Mouse (Mus musculus) midbrain, embryonic 11.5 days (tissue): ENCODE measurements at regions not wholly inside any gene's neighbourhood (a gene's known extent, or its start where the extent isn't known, plus 50 kb on each side); places are given as distances from the start of the nearest gene placed in this dataset.
"Not testable (repeated sequence)": the region's sequence is repeated elsewhere in the genome, so short reads cannot be mapped to it uniquely, and the experiment has no call there.

Source experiments
- ATAC-seq: fragments of 200-750 bp; cut with Nextera tagmentation; 2 replicates; pipeline ENCODE4 v1.8.0; 2017; ENCODE audit warnings: moderate TSS enrichment, moderate library complexity; ENCODE audit not compliant: low FRiP score
- DNase-seq: peaks from one replicate; pipeline ENCODE4 v3.0.0; 2015; ENCODE audit warnings: low spot score; ENCODE audit errors: missing footprints
- H3K27ac ChIP-seq: fragments of 300-500 bp; sonication (generic); 2 replicates; pipeline ENCODE4 v1.5.1; 2014; ENCODE audit warnings: low read depth, low read length
- H3K27me3 ChIP-seq: fragments of 300-500 bp; sonication (generic); 2 replicates; pipeline ENCODE4 v1.6.1; 2014; ENCODE audit warnings: mild to moderate bottlenecking, low read length, moderate library complexity, mixed read lengths; ENCODE audit not compliant: control insufficient read depth, insufficient read depth
- H3K36me3 ChIP-seq: fragments of 300-500 bp; sonication (generic); 2 replicates; pipeline ENCODE4 v1.6.1; 2014; ENCODE audit warnings: mild to moderate bottlenecking, low read length, moderate library complexity, mixed read lengths; ENCODE audit not compliant: control insufficient read depth, insufficient read depth
- H3K4me1 ChIP-seq: fragments of 300-500 bp; sonication (generic); 2 replicates; pipeline ENCODE4 v1.6.1; 2014; ENCODE audit warnings: low read length; ENCODE audit not compliant: control insufficient read depth, insufficient read depth
- H3K4me2 ChIP-seq: fragments of 300-500 bp; sonication (generic); 2 replicates; pipeline ENCODE4 v1.6.1; 2014; ENCODE audit warnings: mild to moderate bottlenecking, moderate library complexity
- H3K4me3 ChIP-seq: fragments of 300-500 bp; sonication (generic); 2 replicates; pipeline ENCODE4 v1.5.1; 2014; ENCODE audit warnings: low read depth, low read length
- H3K9ac ChIP-seq: fragments of 300-500 bp; sonication (generic); 2 replicates; pipeline ENCODE4 v1.6.1; 2014; ENCODE audit warnings: low read length
- H3K9me3 ChIP-seq: fragments of 300-500 bp; sonication (generic); 2 replicates; pipeline ENCODE4 v1.6.1; 2016; ENCODE audit warnings: low read length; ENCODE audit not compliant: control insufficient read depth
- WGBS: fragments of 180-500 bp; shearing (Covaris S2); extraction: QIAGEN DNeasy Blood & Tissue Kit; methylation state at CpG from one replicate; pipeline ENCODE4 v1.1.7; 2014; 5-methylcytosine and 5-hydroxymethylcytosine counted together

DNA sequence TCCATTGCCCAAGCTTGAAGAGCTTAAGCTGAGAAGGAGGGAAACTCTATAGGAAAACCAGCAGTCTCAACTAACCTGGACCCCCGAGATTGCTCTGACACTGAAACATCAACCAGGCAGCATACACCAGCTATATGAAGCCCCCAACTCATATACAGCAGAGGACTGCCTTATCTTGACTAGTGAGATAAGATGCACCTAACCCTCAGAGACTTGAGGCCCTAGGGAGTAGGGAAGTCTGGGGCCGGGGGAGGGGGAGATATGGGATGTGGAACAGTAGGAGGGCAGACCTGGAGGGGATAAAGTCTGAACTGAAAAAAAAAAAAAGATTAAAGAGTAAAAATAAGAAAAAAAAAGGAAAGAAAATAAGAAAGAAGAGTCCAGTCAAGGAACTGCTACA, 540.5 kb upstream of the Pkdcc start:
- H3K4me2 ChIP-seq: no peak overlapping the region
- no peak overlapping the region for H3K27ac ChIP-seq
- ATAC-seq (no peak), DNase-seq (no peak)
- no peaks in the 10 kb centered on the region for H3K36me3 ChIP-seq
- no peak overlapping the region for H3K4me3 ChIP-seq
- no peak overlapping the region for H3K9ac ChIP-seq
- no peaks in the 10 kb centered on the region for H3K27me3 ChIP-seq
- no peaks in the 10 kb centered on the region for H3K4me1 ChIP-seq
- no peaks in the 10 kb centered on the region for H3K9me3 ChIP-seq
- WGBS: 85% methylated on average over 2 of the region's 2 CpGs

GRCm38 (mm10) chr17:82666557-82666956, 548.5 kb upstream of the Pkdcc start:
- WGBS: 78% methylated on average over 1 of the region's 1 CpGs
- not testable (repeated sequence) for H3K36me3 ChIP-seq, H3K27me3 ChIP-seq, DNase-seq, H3K9me3 ChIP-seq, H3K4me2 ChIP-seq, H3K4me3 ChIP-seq, H3K9ac ChIP-seq, ATAC-seq, H3K4me1 ChIP-seq, H3K27ac ChIP-seq

GRCm38 (mm10) chr17:82664352-82664751, 550.7 kb upstream of the Pkdcc start:
- no peak overlapping the region for H3K4me3 ChIP-seq
- H3K9ac ChIP-seq: no peak overlapping the region
- no peak for DNase-seq
- ATAC-seq: no peak
- WGBS: 90% methylated on average over 6 of the region's 6 CpGs
- H3K4me2 ChIP-seq: no peak overlapping the region
- no peaks in the 10 kb centered on the region for H3K36me3 ChIP-seq
- no peaks in the 10 kb centered on the region for H3K27me3 ChIP-seq
- no peaks in the 10 kb centered on the region for H3K4me1 ChIP-seq
- no peak overlapping the region for H3K27ac ChIP-seq
- no peaks in the 10 kb centered on the region for H3K9me3 ChIP-seq

DNA sequence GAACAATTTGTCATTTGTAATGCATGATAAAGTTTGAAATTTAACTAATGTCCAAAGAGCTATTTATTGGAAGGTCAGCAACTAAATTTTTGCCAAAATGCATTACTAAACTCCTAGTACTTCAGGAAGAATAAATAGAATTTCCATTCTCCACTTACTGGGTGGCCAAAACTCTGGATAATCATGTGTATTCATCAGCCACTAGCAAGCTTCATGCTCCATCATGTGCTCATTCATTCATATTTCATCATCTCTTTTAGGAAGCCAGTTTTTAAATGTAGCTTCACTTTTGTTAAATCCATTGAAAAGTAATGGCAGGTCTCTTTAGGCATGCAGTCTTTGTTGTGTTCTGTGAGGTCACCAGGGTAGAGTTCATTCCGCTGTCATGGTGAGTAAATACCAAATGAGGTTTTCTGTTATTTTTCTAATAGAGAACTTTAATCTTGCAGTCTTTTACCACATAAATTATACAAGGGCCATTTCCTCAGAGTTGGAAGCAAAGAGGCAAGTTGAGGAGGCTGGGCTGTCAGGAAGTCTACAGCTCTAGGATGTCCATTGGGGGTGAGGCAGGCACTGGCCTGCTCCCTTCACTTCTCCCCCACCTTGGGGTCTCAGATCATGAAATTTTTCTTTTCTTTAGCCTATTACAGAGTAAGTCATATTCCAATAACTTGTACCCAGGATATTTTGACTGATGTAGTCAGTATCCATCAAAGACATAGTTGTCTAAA, 578.5 kb upstream of the Pkdcc start:
- no peaks in the 10 kb centered on the region for H3K4me1 ChIP-seq
- H3K27me3 ChIP-seq: no peaks in the 10 kb centered on the region
- no peak overlapping the region for H3K9ac ChIP-seq
- WGBS: 94% methylated on average over 1 of the region's 1 CpGs
- H3K27ac ChIP-seq: no peak overlapping the region
- no peaks in the 10 kb centered on the region for H3K36me3 ChIP-seq
- no peak overlapping the region for H3K4me3 ChIP-seq
- H3K9me3 ChIP-seq: no peaks in the 10 kb centered on the region
- H3K4me2 ChIP-seq: no peak overlapping the region
- ATAC-seq (no peak), DNase-seq (no peak)

- no peak overlapping the region for H3K4me3 ChIP-seq
- H3K27me3 ChIP-seq: no peaks in the 10 kb centered on the region
- no peak overlapping the region for H3K4me2 ChIP-seq
- H3K36me3 ChIP-seq: no peaks in the 10 kb centered on the region
- H3K9ac ChIP-seq: no peak overlapping the region
- DNase-seq (no peak), ATAC-seq (no peak)
- no peaks in the 10 kb centered on the region for H3K9me3 ChIP-seq
- H3K4me1 ChIP-seq: no peaks in the 10 kb centered on the region
- WGBS: 89% methylated on average over 4 of the region's 4 CpGs
- no peak overlapping the region for H3K27ac ChIP-seq
These were observed 579.2 kb upstream of the Pkdcc start for GRCm38 (mm10) chr17:82635849-82636248.

- no peak overlapping the region for H3K27ac ChIP-seq
- ATAC-seq (no peak), DNase-seq (no peak)
- H3K9me3 ChIP-seq: no peaks in the 10 kb centered on the region
- no peak overlapping the region for H3K9ac ChIP-seq
- no peaks in the 10 kb centered on the region for H3K4me1 ChIP-seq
- H3K4me3 ChIP-seq: no peak overlapping the region
- no peaks in the 10 kb centered on the region for H3K27me3 ChIP-seq
- no peak overlapping the region for H3K4me2 ChIP-seq
- 85% methylated on average over 3 of the region's 3 CpGs for WGBS
- H3K36me3 ChIP-seq: no peaks in the 10 kb centered on the region
These were observed 608.4 kb upstream of the Pkdcc start for GRCm38 (mm10) chr17:82606642-82607175.

DNA sequence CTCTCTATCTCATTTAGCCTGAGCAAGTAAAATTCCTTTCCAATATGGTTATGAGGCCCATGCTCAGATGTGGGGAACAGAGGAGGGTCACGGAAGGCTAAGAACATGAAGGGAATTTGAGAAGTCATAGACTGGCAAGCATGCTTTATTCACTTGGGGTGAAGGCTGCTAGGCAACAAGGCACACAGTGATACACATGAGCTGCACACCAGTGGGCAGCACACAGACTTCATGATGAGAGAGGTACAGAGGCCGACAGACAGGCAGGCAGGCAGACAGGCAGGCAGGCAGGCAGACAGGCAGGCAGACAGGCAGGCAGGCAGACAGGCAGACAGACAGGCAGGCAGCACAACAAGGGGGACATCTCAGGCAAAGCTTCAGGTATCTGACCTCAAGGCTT, 631.3 kb upstream of the Pkdcc start:
- no peaks in the 10 kb centered on the region for H3K4me1 ChIP-seq
- ATAC-seq (no peak), DNase-seq (no peak)
- H3K4me2 ChIP-seq: no peak overlapping the region
- H3K9me3 ChIP-seq: no peaks in the 10 kb centered on the region
- no peaks in the 10 kb centered on the region for H3K27me3 ChIP-seq
- 64% methylated on average over 2 of the region's 2 CpGs for WGBS
- H3K4me3 ChIP-seq: no peak overlapping the region
- no peak overlapping the region for H3K9ac ChIP-seq
- H3K36me3 ChIP-seq: no peaks in the 10 kb centered on the region
- H3K27ac ChIP-seq: no peak overlapping the region

DNA sequence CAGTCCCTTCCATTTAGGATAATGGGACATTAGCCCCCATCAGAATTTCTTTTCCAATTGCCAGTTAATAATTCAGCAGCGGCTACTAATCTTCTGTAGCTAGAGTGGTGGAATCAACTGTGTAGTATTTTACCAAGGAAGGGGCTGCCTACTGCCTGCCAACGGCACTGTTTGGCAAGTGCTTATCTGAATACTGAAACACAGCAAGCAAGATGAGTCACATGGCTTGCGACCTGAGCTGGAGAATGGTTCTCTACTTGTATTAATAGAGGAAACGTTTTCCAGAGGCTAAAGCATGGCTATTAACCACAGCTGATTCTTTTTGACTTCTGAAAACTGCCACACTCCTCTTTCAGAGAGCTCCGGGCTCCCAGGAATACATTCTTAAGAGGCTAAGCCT, 681.6 kb upstream of the Pkdcc start:
- H3K27me3 ChIP-seq: no peaks in the 10 kb centered on the region
- H3K36me3 ChIP-seq: no peaks in the 10 kb centered on the region
- H3K4me2 ChIP-seq: no peak overlapping the region
- no peak overlapping the region for H3K9ac ChIP-seq
- no peak for DNase-seq
- no peak overlapping the region for H3K4me3 ChIP-seq
- no peaks in the 10 kb centered on the region for H3K4me1 ChIP-seq
- no peak for ATAC-seq
- 76% methylated on average over 5 of the region's 5 CpGs for WGBS
- H3K27ac ChIP-seq: no peak overlapping the region
- H3K9me3 ChIP-seq: no peaks in the 10 kb centered on the region

DNA sequence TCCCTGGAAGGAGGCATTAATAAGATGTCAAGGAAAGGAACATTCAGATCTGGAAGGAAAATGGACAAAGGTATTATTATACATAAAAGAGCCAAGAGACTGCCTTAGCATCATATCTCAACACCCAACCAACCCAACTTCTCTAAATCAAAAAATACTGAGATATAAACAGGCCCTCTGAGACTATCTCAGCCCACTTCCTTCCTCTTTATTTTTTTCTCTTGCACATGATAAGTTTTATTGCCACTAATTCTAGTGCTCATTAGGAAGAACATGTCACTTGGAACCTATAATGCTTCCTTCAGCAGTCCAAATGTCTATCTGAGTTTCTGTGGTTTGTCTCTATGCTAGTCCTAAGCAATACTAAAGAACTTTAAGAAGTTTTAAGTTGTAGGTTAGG, 697.0 kb upstream of the Pkdcc start:
- ATAC-seq: no peak
- H3K9me3 ChIP-seq: no peaks in the 10 kb centered on the region
- H3K4me1 ChIP-seq: no peaks in the 10 kb centered on the region
- H3K4me2 ChIP-seq: no peak overlapping the region
- no peaks in the 10 kb centered on the region for H3K27me3 ChIP-seq
- no peak overlapping the region for H3K4me3 ChIP-seq
- no peak for DNase-seq
- no peaks in the 10 kb centered on the region for H3K36me3 ChIP-seq
- no peak overlapping the region for H3K9ac ChIP-seq
- H3K27ac ChIP-seq: no peak overlapping the region
